Mouse (Mus musculus): ENCODE data around the gene Hoxa7. TPM values are rescaled to one million over a fixed set of nuclear protein-coding genes. Genes with fewer than 3 reads are reported as not detected.

The Hoxa7 gene
- polyA plus RNA-seq, 1 experiment from 2014 or later, result not detected

DNA sequence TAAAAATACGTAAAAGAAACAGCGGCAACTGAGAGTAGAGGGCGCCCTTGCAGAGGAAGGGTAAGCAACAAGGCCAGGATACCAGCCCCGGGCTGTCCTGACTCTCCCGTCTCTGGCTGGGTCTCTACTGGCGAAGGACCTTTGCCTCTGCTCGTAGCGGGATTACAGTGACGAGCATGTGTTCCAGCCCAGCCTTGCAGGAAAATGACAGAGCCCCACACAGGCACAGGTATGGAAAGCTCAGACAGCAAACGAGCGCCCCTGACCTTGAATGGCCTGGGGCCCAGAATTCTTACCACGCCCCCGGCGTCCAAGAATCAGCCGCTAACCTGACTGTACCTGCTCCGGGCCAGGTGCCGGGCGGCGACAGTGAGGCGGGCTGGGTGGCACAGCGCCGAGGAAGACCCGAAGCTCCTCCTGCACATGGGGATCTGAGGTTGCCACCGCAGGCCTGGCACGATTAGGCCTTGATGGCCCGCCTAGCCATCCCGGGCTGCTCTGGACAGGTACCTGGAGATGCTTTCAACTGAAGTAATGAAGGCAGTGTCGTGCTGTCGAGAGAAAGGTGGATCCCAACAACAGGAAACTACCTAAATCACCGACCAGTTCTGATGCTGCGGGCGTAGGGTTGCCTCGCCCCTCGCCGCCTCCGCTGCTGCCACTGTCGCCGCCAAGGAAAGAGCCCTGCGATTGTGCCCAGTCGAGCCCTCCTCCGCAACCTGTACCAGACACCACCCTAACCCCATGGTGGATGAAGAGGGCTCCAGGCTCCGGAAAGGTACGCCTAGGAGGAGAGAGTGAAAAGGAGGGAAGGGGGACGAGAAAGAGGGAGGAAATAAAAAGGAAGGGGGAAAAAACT, 8.1 kb upstream of the Hoxa7 start:
- H3K27ac ChIP-seq (ENCODE audit: low read length), result no peak overlapping the region
- H3K27me3 ChIP-seq (ENCODE audit: control insufficient read depth, insufficient read depth, low read depth, low read length), result peaks cover 80% of the 10 kb centered on the region
- no peak overlapping the region for H3K9ac ChIP-seq (ENCODE audit: low read depth, low read length)
- H3K36me3 ChIP-seq (ENCODE audit: control insufficient read depth, insufficient read depth, low read length), result no peaks in the 10 kb centered on the region
- H3K4me1 ChIP-seq (ENCODE audit: control insufficient read depth, insufficient read depth, low read length), result no peaks in the 10 kb centered on the region
- ATAC-seq, result no peak
- no peak overlapping the region for H3K4me3 ChIP-seq (ENCODE audit: low read depth, low read length)
- WGBS, result 2% methylated on average over 42 of the region's 44 CpGs
- H3K9me3 ChIP-seq (replicated peaks; ENCODE audit: control insufficient read depth, low read length, poor library complexity, severe bottlenecking), result no peaks in the 10 kb centered on the region
- no peak overlapping the region for H3K4me2 ChIP-seq (ENCODE audit: low read length)

DNA sequence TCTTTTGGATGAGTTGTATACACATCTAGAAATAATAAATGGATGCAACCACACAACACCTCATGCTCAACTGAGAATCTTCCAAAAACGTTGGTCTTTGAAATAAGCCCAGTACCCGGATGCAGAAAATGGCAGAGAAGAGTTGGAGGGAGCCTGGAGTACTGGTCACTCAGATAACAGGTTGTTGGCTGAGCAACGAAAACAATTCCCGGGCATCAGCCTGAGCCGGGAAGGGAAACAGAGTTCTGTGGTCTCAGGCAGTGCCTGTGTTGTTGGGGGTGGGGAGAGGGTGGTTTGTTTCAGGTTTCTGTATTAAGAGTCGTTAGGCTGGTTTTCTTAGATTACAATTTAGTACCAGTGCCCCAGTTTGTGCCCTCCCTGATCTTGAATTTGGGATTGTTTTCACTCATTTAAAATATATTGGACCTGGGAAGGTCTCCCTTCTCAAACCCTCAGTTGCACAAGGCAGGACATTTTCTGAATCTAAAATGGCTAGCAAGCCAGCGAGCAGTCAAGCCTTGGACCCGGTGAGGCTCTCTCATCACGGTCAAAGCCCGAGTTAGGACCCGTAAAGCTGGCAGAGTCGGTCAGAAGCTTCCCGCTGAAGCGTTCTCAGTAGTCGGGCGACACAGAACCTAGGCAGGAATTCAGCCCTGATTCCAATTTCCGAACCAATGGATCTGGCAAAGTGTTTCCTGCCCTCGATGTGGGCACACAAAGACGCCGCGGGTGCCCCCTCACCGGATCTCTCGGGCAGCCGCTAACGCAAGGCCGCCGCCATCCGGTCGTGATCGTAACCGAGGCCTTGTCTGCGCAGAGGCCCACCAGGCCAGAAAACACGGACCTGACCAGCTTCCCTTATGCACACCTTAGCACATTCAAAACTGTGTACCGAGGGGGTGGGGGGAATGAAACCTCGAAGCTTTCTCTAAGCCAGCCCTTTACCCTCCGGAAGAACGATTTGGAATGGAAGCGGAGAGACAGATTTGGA, 7.1 kb upstream of the Hoxa7 start:
- Histone ChIP-seq H3K9me3 (replicated peaks; ENCODE audit: control insufficient read depth, low read length, poor library complexity, severe bottlenecking) (no peaks in the 10 kb centered on the region), H3K27ac (ENCODE audit: low read length) (no peak overlapping the region), H3K4me2 (ENCODE audit: low read length) (no peak overlapping the region), H3K4me1 (ENCODE audit: control insufficient read depth, insufficient read depth, low read length) (no peaks in the 10 kb centered on the region), H3K36me3 (ENCODE audit: control insufficient read depth, insufficient read depth, low read length) (no peaks in the 10 kb centered on the region), H3K9ac (ENCODE audit: low read depth, low read length) (no peak overlapping the region), H3K27me3 (ENCODE audit: control insufficient read depth, insufficient read depth, low read depth, low read length) (peaks cover 80% of the 10 kb centered on the region), H3K4me3 (ENCODE audit: low read depth, low read length) (no peak overlapping the region)
- no peak for ATAC-seq
- WGBS, result 2% methylated on average over 38 of the region's 38 CpGs

DNA sequence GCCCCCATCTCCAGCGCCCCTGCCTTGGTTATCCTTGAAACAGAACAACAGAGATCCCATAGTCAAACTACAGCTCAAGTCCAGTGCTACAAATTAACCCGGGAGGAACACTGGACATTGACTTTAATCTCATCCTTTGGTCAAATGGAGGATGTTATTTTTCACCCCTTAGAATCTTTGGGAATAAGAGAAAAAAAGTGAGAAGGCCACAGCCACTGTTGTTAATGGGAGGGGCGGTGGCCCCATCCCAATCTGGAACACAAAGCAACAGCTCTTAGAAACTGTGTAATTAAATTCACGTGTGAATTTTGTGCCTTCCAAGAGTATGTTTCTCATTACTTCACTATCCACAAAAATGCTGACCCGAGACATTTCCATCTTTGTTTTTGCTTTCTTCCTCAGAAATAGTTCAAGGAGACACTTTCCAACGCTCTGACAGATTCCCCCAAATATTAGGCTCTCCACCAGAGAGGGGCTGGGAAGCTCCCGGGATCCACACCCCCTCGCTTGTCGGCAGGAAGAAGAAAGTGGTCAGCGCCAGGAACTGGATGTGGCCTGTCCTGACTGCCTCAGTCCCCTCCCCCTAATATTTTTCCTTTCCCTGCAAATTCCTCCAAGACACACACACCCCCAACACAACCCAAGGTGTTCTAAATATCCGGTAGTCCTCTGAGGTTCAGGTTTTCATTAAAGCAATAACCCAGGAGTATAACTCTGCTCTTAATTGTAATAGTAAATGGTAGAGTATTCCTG, 6.0 kb upstream of the Hoxa7 start:
- Histone ChIP-seq H3K27me3 (ENCODE audit: control insufficient read depth, insufficient read depth, low read depth, low read length) (peaks cover 84% of the 10 kb centered on the region), H3K27ac (ENCODE audit: low read length) (no peak overlapping the region), H3K9me3 (replicated peaks; ENCODE audit: control insufficient read depth, low read length, poor library complexity, severe bottlenecking) (no peaks in the 10 kb centered on the region), H3K4me2 (ENCODE audit: low read length) (no peak overlapping the region), H3K4me3 (ENCODE audit: low read depth, low read length) (no peak overlapping the region), H3K4me1 (ENCODE audit: control insufficient read depth, insufficient read depth, low read length) (no peaks in the 10 kb centered on the region), H3K9ac (ENCODE audit: low read depth, low read length) (no peak overlapping the region), H3K36me3 (ENCODE audit: control insufficient read depth, insufficient read depth, low read length) (no peaks in the 10 kb centered on the region)
- WGBS, result 2% methylated on average over 11 of the region's 11 CpGs
- ATAC-seq, result no peak

DNA sequence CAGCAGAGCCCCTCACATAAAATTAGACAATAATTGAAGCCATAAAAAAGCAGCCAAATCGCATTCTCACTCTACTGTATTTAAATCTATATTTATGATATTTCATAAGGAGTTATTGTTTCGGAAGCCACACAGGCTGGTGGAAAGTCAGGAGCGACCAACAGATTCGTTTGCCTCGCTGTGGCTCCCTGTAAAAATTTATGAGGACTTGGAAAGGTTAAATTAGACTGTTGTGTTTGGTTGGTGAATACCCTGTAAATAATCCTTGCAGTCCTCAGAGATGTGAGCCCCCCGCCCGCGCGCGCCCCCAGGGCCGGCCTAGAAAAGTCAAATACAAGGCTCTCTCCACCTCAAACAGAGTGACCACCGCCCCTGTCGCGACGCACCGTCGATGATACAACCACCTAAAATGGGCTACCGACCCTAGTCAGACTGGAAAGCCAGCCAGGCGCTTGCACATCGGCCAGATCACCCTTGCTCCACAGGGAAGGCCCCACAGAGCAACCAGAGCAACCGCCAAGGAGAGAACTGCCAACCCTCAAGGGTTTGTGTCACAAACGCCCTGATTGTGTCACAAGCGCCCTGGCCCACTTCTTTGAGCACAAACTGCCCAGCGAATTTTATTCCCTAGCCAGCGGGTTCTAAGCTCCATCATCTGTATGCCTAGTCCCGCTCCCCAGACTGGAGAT, 5.1 kb upstream of the Hoxa7 start:
- 2% methylated on average over 26 of the region's 26 CpGs for WGBS
- Histone ChIP-seq H3K4me1 (ENCODE audit: control insufficient read depth, insufficient read depth, low read length) (no peaks in the 10 kb centered on the region), H3K4me3 (ENCODE audit: low read depth, low read length) (no peak overlapping the region), H3K9me3 (replicated peaks; ENCODE audit: control insufficient read depth, low read length, poor library complexity, severe bottlenecking) (no peaks in the 10 kb centered on the region), H3K36me3 (ENCODE audit: control insufficient read depth, insufficient read depth, low read length) (no peaks in the 10 kb centered on the region), H3K27me3 (ENCODE audit: control insufficient read depth, insufficient read depth, low read depth, low read length) (peaks cover 84% of the 10 kb centered on the region), H3K4me2 (ENCODE audit: low read length) (no peak overlapping the region), H3K27ac (ENCODE audit: low read length) (no peak overlapping the region), H3K9ac (ENCODE audit: low read depth, low read length) (no peak overlapping the region)
- no peak for ATAC-seq

DNA sequence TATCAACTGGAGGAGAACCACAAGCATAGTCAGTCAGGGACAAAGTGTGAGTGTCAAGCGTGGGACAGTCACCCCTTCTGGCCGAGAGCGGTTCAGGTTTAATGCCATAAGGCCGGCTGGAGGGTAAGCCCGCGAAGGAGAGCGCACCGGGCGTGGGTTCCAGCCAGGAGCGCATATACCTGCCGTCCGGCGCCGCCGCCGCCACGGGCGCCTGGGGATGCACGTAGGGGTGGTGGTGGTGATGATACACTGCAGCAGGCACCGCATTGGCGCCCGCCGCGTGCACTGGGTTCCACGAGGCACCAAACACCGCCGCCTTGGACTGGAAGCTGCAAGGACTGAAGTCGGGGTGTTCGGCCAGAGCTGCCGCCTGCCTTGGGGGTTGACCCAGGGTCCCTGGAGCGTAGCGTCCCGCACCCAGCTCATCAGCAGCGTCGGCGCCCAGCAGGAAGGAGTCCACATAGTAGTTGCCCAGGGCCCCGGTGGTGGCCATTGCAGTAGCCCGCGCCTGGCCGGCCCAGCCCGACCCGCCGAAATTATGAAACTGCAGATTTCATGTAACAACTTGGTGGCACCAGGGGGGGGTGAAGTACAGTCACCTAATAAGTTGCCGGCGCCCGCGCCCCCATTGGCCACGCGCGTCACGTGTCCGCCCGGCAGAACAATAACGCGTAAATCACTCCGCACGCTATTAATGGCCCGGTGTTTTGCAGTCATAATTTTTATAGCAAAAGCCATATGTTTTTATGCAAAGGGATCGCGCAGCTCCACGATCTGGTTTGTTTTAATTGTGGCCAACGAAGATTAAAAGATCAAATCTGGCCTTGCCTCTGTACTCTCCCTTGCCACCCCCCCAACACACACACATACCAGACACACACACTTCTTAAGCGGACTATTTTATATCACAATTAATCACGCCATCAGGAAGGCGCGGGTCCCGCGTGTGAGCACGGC, 4.2 kb upstream of the Hoxa7 start:
- Histone ChIP-seq H3K4me1 (ENCODE audit: control insufficient read depth, insufficient read depth, low read length) (peaks cover 3% of the 10 kb centered on the region; the same call in 1 of the 2 replicates), H3K36me3 (ENCODE audit: control insufficient read depth, insufficient read depth, low read length) (no peaks in the 10 kb centered on the region), H3K9ac (ENCODE audit: low read depth, low read length) (no peak overlapping the region), H3K9me3 (replicated peaks; ENCODE audit: control insufficient read depth, low read length, poor library complexity, severe bottlenecking) (no peaks in the 10 kb centered on the region), H3K4me2 (ENCODE audit: low read length) (no peak overlapping the region), H3K4me3 (ENCODE audit: low read depth, low read length) (no peak overlapping the region), H3K27ac (ENCODE audit: low read length) (no peak overlapping the region), H3K27me3 (ENCODE audit: control insufficient read depth, insufficient read depth, low read depth, low read length) (peaks cover 84% of the 10 kb centered on the region)
- no peak for ATAC-seq
- WGBS, result 3% methylated on average over 69 of the region's 69 CpGs

DNA sequence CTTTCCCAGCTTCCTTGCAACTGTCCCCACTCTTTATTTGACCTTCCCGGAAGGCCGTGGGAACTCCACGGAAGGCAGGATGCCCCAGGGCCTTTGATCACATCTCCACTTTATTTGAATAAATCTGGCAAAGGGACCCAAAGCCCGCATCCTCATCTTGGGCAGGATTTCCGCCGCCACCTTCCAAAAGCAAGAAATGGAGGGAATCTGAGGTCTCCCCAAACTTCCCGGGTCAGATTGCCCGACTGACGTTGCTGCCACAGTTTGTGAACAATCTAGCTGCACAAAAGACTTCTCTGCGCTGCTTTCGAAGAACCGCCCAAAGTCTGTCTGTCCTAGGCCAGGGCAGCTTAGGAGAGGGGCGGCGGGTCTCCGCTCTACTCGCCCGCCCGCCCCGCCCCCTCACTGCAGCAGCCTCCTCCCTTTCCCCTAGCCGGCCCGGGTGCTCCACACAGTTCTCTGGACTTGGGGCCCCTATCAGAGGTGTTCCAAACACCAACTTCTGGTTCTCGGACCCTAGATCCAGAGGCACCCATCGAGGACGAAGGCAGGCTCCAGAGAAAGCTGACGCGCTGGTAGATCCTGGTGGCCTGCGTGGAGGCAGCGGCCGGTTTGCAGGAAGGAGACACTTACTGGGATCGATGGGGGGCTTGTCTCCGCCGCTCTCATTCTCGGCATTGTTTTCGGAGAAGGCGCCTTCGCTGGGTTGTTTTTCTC, 3.4 kb upstream of the Hoxa7 start:
- H3K36me3 ChIP-seq (ENCODE audit: control insufficient read depth, insufficient read depth, low read length), result no peaks in the 10 kb centered on the region
- H3K27ac ChIP-seq (ENCODE audit: low read length), result no peak overlapping the region
- peaks cover 87% of the 10 kb centered on the region for H3K27me3 ChIP-seq (ENCODE audit: control insufficient read depth, insufficient read depth, low read depth, low read length)
- ATAC-seq, result no peak
- no peak overlapping the region for H3K4me3 ChIP-seq (ENCODE audit: low read depth, low read length)
- WGBS, result 2% methylated on average over 36 of the region's 36 CpGs
- H3K4me1 ChIP-seq (ENCODE audit: control insufficient read depth, insufficient read depth, low read length), result peaks cover 3% of the 10 kb centered on the region; the same call in 1 of the 2 replicates
- H3K9me3 ChIP-seq (replicated peaks; ENCODE audit: control insufficient read depth, low read length, poor library complexity, severe bottlenecking), result no peaks in the 10 kb centered on the region
- no peak overlapping the region for H3K9ac ChIP-seq (ENCODE audit: low read depth, low read length)
- H3K4me2 ChIP-seq (ENCODE audit: low read length), result no peak overlapping the region

DNA sequence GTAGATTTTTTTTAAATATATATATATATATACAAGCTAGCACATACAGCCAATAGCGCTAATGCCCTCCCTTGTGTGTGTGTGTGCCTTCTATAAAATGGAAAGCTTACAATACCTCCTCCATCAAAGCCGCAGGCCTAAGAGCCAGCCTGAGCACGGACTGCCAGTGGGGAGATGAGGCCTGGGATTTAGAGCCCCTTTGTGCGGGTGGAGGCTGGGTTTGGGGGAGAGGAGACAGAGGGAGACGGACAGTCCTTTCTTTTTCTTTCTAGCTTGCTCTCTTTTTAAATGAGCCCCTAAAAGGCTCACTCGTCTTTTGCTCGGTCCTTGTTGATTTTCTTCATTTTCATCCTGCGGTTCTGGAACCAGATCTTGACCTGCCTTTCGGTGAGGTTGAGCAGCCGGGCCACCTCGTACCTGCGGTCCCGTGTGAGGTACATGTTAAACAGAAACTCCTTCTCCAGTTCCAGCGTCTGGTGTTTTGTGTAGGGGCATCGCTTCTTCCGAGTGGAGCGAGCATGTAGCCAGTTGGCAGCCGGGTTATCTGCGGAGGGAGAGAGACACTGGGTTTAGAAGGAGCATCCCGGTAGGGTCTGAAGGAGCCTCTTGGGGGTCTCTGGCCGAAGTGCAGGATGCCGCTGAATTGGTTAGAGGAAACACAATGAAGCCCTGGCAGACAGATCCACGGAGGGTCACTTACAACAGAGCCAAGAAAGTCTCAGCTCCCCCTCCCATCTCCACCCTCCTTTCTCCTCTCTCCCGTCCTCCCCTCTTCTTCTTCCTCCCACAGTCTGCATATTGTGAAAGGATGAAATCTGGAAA, 2.5 kb upstream of the Hoxa7 start:
- 2% methylated on average over 24 of the region's 24 CpGs for WGBS

More for the DNA sequence above, 2.5 kb upstream of the Hoxa7 start:
- Histone ChIP-seq H3K27me3 (ENCODE audit: control insufficient read depth, insufficient read depth, low read depth, low read length) (peaks cover 89% of the 10 kb centered on the region), H3K4me1 (ENCODE audit: control insufficient read depth, insufficient read depth, low read length) (peaks cover 3% of the 10 kb centered on the region; the same call in 1 of the 2 replicates), H3K4me2 (ENCODE audit: low read length) (no peak overlapping the region), H3K36me3 (ENCODE audit: control insufficient read depth, insufficient read depth, low read length) (no peaks in the 10 kb centered on the region), H3K9ac (ENCODE audit: low read depth, low read length) (no peak overlapping the region), H3K27ac (ENCODE audit: low read length) (no peak overlapping the region), H3K4me3 (ENCODE audit: low read depth, low read length) (no peak overlapping the region), H3K9me3 (replicated peaks; ENCODE audit: control insufficient read depth, low read length, poor library complexity, severe bottlenecking) (no peaks in the 10 kb centered on the region)
- no peak for ATAC-seq
